Mouse (Mus musculus) liver, embryonic 14.5 days (tissue): ENCODE measurements around the gene Slc2a1.

Experiments
- CTCF ChIP-seq: IDR thresholded peaks from 2 replicates; pipeline ENCODE4 v1.5.1; 2016; ENCODE audit warnings: antibody characterized with exemption, low read depth, control low read depth
- EP300 ChIP-seq: IDR thresholded peaks from 2 replicates; pipeline ENCODE4 v1.6.1; 2016; ENCODE audit warnings: antibody characterized with exemption, low read depth

GRCm38 (mm10) chr4:119167068-119167467 is 58.6 kb downstream of the Slc2a1 start:
- TF ChIP-seq CTCF (peak; percentile 20; the same call in 1 of the 2 replicates), EP300 (no peak)
